21 mouse cellular contexts compared by ENCODE assay signal in the genomic region with DNA sequence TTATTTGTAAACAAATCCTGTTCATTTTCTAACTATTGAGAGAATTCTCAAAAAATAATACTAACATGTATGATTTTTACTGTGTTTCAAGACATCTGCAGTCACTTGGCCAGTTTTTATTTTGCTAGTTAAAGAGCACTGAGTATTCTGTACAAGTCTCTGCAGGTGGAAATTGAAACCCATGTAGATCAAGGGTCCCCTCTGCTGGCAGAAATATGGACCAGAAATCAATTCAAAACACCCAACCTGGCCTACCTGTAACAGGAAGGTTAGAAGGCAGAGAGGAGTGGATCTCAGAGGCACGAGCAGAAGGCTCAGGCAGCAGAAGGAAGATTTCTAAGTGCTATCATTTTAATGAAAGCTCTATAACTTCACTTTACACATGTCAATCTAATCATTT.
DNase-seq lines count a peak whose midpoint lies in the region; ATAC-seq and TF ChIP-seq lines count a peak whose summit lies in the region.
"Had no signal": no experiment of that assay in that cellular context is flagged by ENCODE, and none has a peak within 500 bp of the region (broad histone marks: within the 10 kb centered on the region; RNA-seq: fewer than 3 reads in every experiment).

No protein-coding gene starts in this region.

- 66% methylated on average over 1 of the region's 1 CpGs for WGBS in forebrain, embryonic 14.5 days
- 60% methylated on average over 1 of the region's 1 CpGs for WGBS in forebrain, embryonic 15.5 days

- TF ChIP-seq RAD21 in CH12.LX (IDR thresholded peaks at IDR 0.05; ENCODE audit: low read depth, low read length), result peak; percentile 5

- DNase-seq in forebrain, embryonic 14.5 days (ENCODE audit: low spot score), result peak; percentile 11
- peak; percentile 8 for DNase-seq in left cerebral cortex, postnatal 4 days
- DNase-seq in left cerebral cortex, adult 18-20 months (ENCODE audit: low spot score in 2 of 2), result no peak
- no peak for DNase-seq in CH12.LX (ENCODE audit: extremely low read depth)
- DNase-seq in brain, embryonic 14.5 days (ENCODE audit: low read depth), result peak; percentile 38
- DNase-seq in right cerebral cortex, postnatal 10 days (ENCODE audit: low spot score in 2 of 2), result no peak
- DNase-seq: adrenal gland, postnatal 14 days; cerebellum, adult 11-12 months; heart, adult 11 months; kidney, adult 2 months; kidney, postnatal 25 days; lung, postnatal 10 days; right cerebral cortex, postnatal 4 days had no signal

- no peaks in the 10 kb centered on the region for H3K4me1 ChIP-seq in forebrain, embryonic 14.5 days (ENCODE audit: control insufficient read depth, insufficient read depth, low read length)
- H3K4me1 ChIP-seq in forebrain, embryonic 15.5 days, result no peaks in the 10 kb centered on the region
- H3K4me1 ChIP-seq in CH12.LX (ENCODE audit: control insufficient read depth in 1 of 2, insufficient read depth in 2 of 2), result no peaks in the 10 kb centered on the region
- H3K4me1 ChIP-seq: embryonic facial prominence, embryonic 13.5 days; heart, embryonic 13.5 days; limb, embryonic 15.5 days; liver, embryonic 15.5 days; megakaryocyte, embryonic 14.5 days had no signal

- no peak overlapping the region for H3K27ac ChIP-seq in forebrain, embryonic 14.5 days (ENCODE audit: low read depth, low read length)
- H3K27ac ChIP-seq in forebrain, embryonic 15.5 days (replicated peaks), result no peak overlapping the region
- no peak overlapping the region for H3K27ac ChIP-seq in CH12.LX (ENCODE audit: insufficient read depth, low read depth)
- H3K27ac ChIP-seq: embryonic facial prominence, embryonic 13.5 days; heart, embryonic 13.5 days; limb, embryonic 15.5 days; liver, embryonic 15.5 days had no signal

- no peak overlapping the region for H3K9ac ChIP-seq in forebrain, embryonic 14.5 days (ENCODE audit: low read length)
- no peak overlapping the region for H3K9ac ChIP-seq in forebrain, embryonic 15.5 days (replicated peaks)
- no peak overlapping the region for H3K9ac ChIP-seq in CH12.LX (ENCODE audit: insufficient read depth, low read depth)
- H3K9ac ChIP-seq: embryonic facial prominence, embryonic 13.5 days; heart, embryonic 13.5 days; limb, embryonic 15.5 days; liver, embryonic 15.5 days had no signal

- ATAC-seq in forebrain, embryonic 14.5 days, result no peak
- no peak for ATAC-seq in forebrain, embryonic 15.5 days (replicated peaks)
- ATAC-seq: activated CD4-positive, CD25-positive, alpha-beta regulatory T cell, adult 4 months; hindbrain, embryonic 16.5 days had no signal

- intact Hi-C loops in left cerebral cortex, postnatal 4 days (cut with DNase I), result no loop called here

- TF ChIP-seq CTCF in CH12.LX (conservative IDR thresholded peaks at IDR 0.05 in 1 of 2, IDR thresholded peaks at IDR 0.05 in 1 of 2; ENCODE audit: low read depth in 2 of 2, low read length in 2 of 2), result peak in 1 of 2 experiments; percentile 24; a peak in 1 of 4 replicates
- TF ChIP-seq CTCF in brain, embryonic 14.5 days (IDR thresholded peaks at IDR 0.05; ENCODE audit: borderline replicate concordance, extremely low read depth, insufficient read depth, insufficient read length), result peak; percentile 29; the same call in 1 of the 2 replicates

- in situ Hi-C loops in CH12.LX (cut with MboI; ENCODE audit: low pct_ligation_motif_present, low pct_unique_long_range_greater_than_20kb, low sequenced_read_pairs), result no loop called here

- H3K27me3 ChIP-seq in forebrain, embryonic 14.5 days (replicated peaks; ENCODE audit: control insufficient read depth, insufficient read depth, low read length), result no peaks in the 10 kb centered on the region
- H3K27me3 ChIP-seq in forebrain, embryonic 15.5 days, result no peaks in the 10 kb centered on the region
- H3K27me3 ChIP-seq in CH12.LX (replicated peaks), result no peaks in the 10 kb centered on the region
- H3K27me3 ChIP-seq: embryonic facial prominence, embryonic 13.5 days; heart, embryonic 13.5 days; limb, embryonic 15.5 days; liver, embryonic 15.5 days; megakaryocyte, embryonic 14.5 days had no signal

- no peak for TF ChIP-seq POLR2A in CH12.LX (IDR thresholded peaks at IDR 0.05; ENCODE audit: low read depth, low read length)
- no peak for TF ChIP-seq POLR2A in brain, embryonic 14.5 days (IDR thresholded peaks at IDR 0.05; ENCODE audit: borderline replicate concordance, extremely low read depth, insufficient read depth, insufficient read length, poor library complexity, severe bottlenecking)

- H3K79me2 ChIP-seq in CH12.LX (replicated peaks; ENCODE audit: control insufficient read depth, extremely low read depth, insufficient read depth, poor library complexity, severe bottlenecking), result no peaks in the 10 kb centered on the region

- no peaks in the 10 kb centered on the region for H3K9me3 ChIP-seq in forebrain, embryonic 14.5 days (replicated peaks; ENCODE audit: control insufficient read depth, low read length)
- H3K9me3 ChIP-seq in forebrain, embryonic 15.5 days, result no peaks in the 10 kb centered on the region
- H3K9me3 ChIP-seq in CH12.LX (replicated peaks; ENCODE audit: low read length), result no peaks in the 10 kb centered on the region
- H3K9me3 ChIP-seq: embryonic facial prominence, embryonic 13.5 days; heart, embryonic 13.5 days; limb, embryonic 15.5 days; liver, embryonic 15.5 days; megakaryocyte, embryonic 14.5 days had no signal

- dilution Hi-C loops in CH12.LX (cut with MboI; ENCODE audit: extremely low pct_ligation_motif_present, extremely low pct_unique_long_range_greater_than_20kb, low sequenced_read_pairs), result no loop called here

- H3K4me3 ChIP-seq in forebrain, embryonic 14.5 days (ENCODE audit: low read depth, low read length), result no peak overlapping the region
- H3K4me3 ChIP-seq in forebrain, embryonic 15.5 days, result no peak overlapping the region
- no peak overlapping the region for H3K4me3 ChIP-seq in CH12.LX (replicated peaks in 1 of 3; ENCODE audit: low read depth in 2 of 3, low read length in 2 of 3, poor library complexity in 1 of 3)
- H3K4me3 ChIP-seq: embryonic facial prominence, embryonic 13.5 days; heart, embryonic 13.5 days; limb, embryonic 15.5 days; liver, embryonic 15.5 days; megakaryocyte, embryonic 14.5 days had no signal

- no peaks in the 10 kb centered on the region for H3K36me3 ChIP-seq in forebrain, embryonic 14.5 days (ENCODE audit: control insufficient read depth, insufficient read depth, low read length)
- H3K36me3 ChIP-seq in forebrain, embryonic 15.5 days, result no peaks in the 10 kb centered on the region
- no peaks in the 10 kb centered on the region for H3K36me3 ChIP-seq in CH12.LX (replicated peaks in 1 of 2; ENCODE audit: control insufficient read depth in 1 of 2, insufficient read depth in 1 of 2, low read length in 1 of 2)
- H3K36me3 ChIP-seq: embryonic facial prominence, embryonic 13.5 days; heart, embryonic 13.5 days; limb, embryonic 15.5 days; liver, embryonic 15.5 days had no signal

- H3K4me2 ChIP-seq in forebrain, embryonic 14.5 days (ENCODE audit: low read length), result no peak overlapping the region
- no peak overlapping the region for H3K4me2 ChIP-seq in forebrain, embryonic 15.5 days (replicated peaks)
- H3K4me2 ChIP-seq in CH12.LX (ENCODE audit: insufficient read depth, low read depth, poor library complexity, severe bottlenecking), result no peak overlapping the region
- H3K4me2 ChIP-seq: embryonic facial prominence, embryonic 13.5 days; heart, embryonic 13.5 days; limb, embryonic 15.5 days; liver, embryonic 15.5 days had no signal

- no peak for TF ChIP-seq EP300 in CH12.LX (IDR thresholded peaks at IDR 0.05; ENCODE audit: low read length)

TF ChIP-seq in CH12.LX, 34 proteins besides CTCF, POLR2A, EP300 and RAD21:
- TF ChIP-seq NRF1 (IDR thresholded peaks at IDR 0.05; ENCODE audit: low read depth, low read length) (no peak), E2F4 (IDR thresholded peaks at IDR 0.05; ENCODE audit: insufficient replicate concordance, low read depth, low read length) (no peak), JUN (IDR thresholded peaks at IDR 0.05; ENCODE audit: insufficient read depth, low read depth, low read length) (no peak), TBP (conservative IDR thresholded peaks at IDR 0.05; ENCODE audit: low read depth, low read length) (no peak), PAX5 (IDR thresholded peaks at IDR 0.05; ENCODE audit: low read length) (no peak), IRF4 (IDR thresholded peaks at IDR 0.05; ENCODE audit: low read depth, low read length) (no peak), MAX (IDR thresholded peaks at IDR 0.05; ENCODE audit: low read length) (no peak), MYC (IDR thresholded peaks at IDR 0.05; ENCODE audit: low read depth, low read length) (no peak), TCF12 (IDR thresholded peaks at IDR 0.05; ENCODE audit: low read depth, low read length) (no peak), UBTF (IDR thresholded peaks at IDR 0.05; ENCODE audit: low read depth, low read length) (no peak), MEF2A (IDR thresholded peaks at IDR 0.05; ENCODE audit: borderline replicate concordance, low read depth, low read length) (no peak), SMC3 (IDR thresholded peaks at IDR 0.05; ENCODE audit: low read depth, low read length) (no peak), GABPA (IDR thresholded peaks at IDR 0.05; ENCODE audit: insufficient replicate concordance, low read depth, low read length) (no peak), USF1 (IDR thresholded peaks at IDR 0.05; ENCODE audit: low read depth, low read length) (no peak), MAZ (IDR thresholded peaks at IDR 0.05; ENCODE audit: low read depth, low read length) (no peak), JUND (conservative IDR thresholded peaks at IDR 0.05; ENCODE audit: low read depth, low read length) (no peak), KAT2A (IDR thresholded peaks at IDR 0.05; ENCODE audit: insufficient replicate concordance, low read length) (no peak), RCOR1 (conservative IDR thresholded peaks at IDR 0.05; ENCODE audit: low read depth, low read length) (no peak), MXI1 (IDR thresholded peaks at IDR 0.05; ENCODE audit: low read depth, low read length) (no peak)

Comparison
In these comparisons a context has a peak if more than half of its experiments do, and no peak if none do; other contexts are left out.
1. DNase-seq: peak in forebrain, embryonic 14.5 days (single experiment), left cerebral cortex, postnatal 4 days (single experiment) and brain, embryonic 14.5 days (single experiment); none in left cerebral cortex, adult 18-20 months (0 of 2), CH12.LX (single experiment) and right cerebral cortex, postnatal 10 days (0 of 2).